Mouse (Mus musculus): ENCODE results near the gene Fat3.

The Fat3 gene

DNA sequence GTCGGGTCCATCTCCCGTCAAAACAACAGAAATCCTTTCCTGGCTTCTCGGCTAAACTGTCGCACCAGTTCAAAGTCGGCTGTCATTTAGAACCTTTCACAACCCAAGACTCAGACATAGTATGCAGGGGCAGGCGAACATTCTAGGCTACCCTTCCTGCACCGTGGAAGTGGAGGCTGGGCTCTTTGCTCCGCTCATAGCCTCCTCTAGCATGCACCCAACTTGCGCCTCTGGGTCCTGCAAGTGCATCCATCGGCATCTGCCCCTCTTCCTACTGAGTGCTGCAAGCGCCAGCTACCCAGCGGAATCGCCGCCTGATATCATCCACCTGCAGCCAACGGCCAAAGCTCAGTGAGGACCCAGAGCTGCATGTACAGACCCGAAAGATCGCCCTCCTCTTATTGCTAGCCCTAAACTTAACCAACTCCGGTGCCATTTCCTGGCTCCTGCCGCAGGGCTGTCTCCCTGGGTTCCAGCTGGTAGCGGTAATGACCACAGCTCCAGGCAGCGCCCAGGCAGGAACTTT is at the start of gene Fat3:
Gene Fat3 (minus strand): TSS at position 100 of the 526 bp plus-strand sequence.
- in situ Hi-C loops (cut with MboI; ENCODE audit: low sequenced_read_pairs), result no loop called here

DNA sequence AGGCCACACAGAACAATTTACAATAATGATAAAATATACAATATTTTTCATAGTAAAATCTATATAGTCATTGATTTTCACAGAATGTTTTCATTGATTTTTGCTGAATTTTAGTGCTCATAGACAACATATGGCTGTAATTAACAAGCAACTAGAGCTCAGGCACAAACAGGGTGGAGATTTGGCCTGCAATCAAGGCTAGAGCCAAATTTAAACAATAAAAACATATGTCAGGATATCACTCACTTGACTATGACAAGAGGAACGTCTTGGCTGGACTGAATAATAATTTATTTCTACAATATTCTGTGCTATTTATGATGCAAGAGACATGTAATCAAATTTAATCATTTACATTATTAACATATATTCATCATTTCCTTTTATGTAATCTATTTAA is 31.8 kb upstream of the Fat3 start:
- in situ Hi-C loops (cut with MboI; ENCODE audit: low sequenced_read_pairs), result no loop called here

DNA sequence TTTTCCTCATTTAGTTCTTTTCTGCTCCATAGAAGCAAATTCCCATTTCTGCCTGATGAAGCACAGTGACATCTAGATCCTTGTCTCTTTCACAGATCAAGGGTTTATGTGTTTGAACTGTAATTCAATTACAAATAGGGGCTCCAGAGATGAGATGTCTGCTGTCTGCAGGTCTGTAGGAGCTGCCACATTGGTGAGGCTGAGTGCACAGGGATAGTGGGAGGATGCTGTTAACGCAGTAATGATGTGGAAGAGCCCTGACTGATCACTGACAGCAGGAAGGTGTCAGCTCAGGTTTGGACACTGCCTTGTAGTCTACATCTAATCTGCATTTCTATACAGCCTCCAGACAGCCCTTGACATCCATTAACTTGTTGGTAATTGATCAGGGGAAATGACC is 16.5 kb upstream of the Fat3 start:
- in situ Hi-C loops (cut with MboI; ENCODE audit: low sequenced_read_pairs), result no loop called here

DNA sequence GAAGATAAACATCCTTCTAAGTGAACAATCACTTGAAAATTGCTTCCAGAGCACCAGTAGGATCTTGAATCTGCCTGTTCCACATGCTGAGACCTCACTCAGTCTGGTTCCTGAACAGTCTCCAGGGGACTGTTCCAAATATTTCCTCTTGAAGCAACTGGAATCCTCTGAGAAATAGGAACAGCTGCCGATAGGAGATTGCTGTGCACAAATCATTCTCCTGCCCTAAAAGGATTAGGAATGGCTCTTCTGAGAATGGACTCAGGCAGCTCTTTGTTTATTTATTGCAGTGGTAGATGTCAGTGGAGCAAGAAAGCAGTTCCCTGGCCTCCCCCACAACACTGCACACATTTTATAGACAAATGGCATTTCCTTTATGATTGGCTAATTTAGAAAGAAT is 10.9 kb upstream of the Fat3 start:
- in situ Hi-C loops (cut with MboI; ENCODE audit: low sequenced_read_pairs), result no loop called here

DNA sequence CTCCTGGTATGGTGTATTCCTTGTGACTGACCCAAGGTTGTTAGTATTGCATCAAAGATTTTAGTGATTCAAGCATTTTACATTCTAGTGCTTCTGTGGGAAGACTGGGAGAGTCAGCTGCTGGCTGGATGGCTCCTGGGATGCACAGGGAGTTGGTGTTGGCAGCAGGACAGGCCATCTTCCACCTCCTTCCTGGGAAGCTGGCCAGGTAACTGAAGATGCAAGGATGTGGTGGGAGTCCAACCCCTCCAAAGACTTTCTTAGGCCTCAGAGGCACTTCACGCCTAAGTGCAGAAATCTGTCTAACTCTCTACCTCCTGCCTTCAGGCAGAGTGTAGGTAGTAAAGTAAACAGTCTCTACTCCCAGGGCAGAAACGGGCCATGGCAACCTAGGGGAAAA is 2.7 kb upstream of the Fat3 start:
- in situ Hi-C loops (cut with MboI; ENCODE audit: low sequenced_read_pairs), result no loop called here

DNA sequence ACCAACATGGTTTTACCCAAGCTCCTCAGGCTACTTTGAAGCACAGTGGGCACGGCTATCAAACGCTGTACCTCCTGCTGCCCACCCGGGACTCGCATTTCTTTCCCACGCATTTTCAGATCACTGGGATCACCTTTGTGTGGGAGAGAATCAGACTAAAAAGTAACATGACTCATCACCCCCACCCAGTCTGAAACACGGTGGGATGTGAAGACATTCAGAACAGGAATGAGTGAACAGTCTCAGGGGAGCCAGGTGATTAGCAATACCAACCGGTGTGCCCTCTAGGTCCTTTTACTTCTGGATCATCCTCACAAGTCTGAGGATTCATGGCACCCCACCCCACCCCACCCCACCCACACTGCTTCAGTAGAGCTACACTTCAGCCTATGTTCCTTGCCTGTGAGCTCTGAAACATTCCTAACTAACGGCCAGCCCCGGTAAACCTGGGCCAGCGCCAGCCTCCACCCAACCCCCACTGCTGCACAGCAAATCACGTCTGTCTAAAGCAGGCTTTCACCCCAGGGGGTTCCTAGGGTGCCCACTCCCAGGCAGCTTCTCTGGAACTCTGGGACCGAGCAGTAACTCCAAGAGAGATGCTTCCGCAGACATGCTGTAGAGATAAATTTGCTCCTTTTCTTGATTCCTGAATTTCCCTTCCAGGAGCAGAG is 1.7 kb upstream of the Fat3 start:
- in situ Hi-C loops (cut with MboI; ENCODE audit: low sequenced_read_pairs), result no loop called here

DNA sequence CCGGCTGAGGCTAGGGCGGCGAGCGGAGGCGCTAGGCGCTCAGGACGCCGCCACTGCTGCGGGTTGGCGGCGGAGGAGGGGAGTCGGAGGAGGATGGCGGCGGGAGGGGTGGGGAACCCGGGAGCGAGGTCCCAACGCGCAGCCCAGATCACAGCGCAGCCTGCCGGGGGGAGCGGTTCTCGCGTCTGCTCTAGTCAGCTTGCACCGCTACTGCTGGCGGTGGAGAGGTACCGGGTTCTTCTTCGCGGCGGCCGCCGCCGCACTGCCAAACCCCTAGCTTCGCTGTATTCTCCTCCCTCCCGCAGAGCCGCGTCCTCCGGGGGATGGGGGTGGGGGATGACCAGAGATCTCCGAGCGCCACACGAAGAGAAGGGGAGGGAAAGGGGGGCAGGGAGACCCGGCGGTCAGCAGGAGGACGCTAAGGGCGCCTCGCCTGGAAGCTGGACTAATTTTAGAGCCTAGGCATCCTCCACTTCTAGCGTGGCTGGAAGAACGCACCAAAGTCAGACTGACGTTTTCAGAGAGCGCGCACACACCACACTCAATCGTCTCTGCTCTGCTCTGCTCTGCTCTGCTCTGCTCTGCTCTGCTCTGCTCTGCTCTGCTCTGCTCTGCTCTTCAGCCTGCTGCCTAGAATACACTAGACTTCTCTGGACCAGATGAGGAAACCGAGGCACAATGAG is 1.0 kb upstream of the Fat3 start:
- in situ Hi-C loops (cut with MboI; ENCODE audit: low sequenced_read_pairs), result no loop called here

DNA sequence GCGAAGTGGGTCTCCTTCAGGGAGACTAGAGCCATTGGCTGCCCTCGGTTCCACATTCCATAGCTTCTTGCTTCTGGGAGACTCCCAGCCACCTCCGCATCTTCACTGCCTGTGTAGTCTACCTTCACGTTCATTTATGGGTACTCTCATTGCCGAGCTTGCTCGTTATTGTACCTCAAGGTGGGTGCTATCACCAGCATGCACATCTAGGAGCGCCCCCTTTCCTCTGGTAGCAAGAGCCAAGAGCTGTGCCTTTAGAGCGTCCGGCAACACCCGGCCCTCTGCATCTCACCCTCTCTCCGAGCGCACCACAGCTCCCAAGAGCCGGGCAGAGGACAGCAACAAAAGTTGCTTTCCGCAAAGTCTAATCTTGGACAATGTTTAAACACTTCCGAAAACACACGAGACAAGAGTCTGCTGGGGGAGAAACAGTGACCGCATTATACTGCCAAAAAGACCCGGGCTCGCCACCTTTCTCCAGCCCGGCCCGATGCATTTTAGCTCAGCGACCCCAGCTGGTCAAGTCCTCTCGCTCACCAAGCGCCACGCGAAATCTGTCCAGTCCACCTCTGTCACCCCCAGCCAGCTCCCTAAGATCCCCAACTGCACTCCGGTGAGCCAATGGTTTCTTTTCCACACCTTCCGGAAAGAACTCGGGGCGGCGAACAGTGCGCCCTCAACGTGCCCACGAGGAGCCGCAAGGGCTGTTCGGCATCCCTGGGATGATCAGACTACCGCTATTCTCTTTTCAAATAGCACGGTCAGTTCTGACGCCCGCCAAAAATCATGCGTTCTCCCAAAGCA is 501 bp downstream of the Fat3 start:
- in situ Hi-C loops (cut with MboI; ENCODE audit: low sequenced_read_pairs), result no loop called here

DNA sequence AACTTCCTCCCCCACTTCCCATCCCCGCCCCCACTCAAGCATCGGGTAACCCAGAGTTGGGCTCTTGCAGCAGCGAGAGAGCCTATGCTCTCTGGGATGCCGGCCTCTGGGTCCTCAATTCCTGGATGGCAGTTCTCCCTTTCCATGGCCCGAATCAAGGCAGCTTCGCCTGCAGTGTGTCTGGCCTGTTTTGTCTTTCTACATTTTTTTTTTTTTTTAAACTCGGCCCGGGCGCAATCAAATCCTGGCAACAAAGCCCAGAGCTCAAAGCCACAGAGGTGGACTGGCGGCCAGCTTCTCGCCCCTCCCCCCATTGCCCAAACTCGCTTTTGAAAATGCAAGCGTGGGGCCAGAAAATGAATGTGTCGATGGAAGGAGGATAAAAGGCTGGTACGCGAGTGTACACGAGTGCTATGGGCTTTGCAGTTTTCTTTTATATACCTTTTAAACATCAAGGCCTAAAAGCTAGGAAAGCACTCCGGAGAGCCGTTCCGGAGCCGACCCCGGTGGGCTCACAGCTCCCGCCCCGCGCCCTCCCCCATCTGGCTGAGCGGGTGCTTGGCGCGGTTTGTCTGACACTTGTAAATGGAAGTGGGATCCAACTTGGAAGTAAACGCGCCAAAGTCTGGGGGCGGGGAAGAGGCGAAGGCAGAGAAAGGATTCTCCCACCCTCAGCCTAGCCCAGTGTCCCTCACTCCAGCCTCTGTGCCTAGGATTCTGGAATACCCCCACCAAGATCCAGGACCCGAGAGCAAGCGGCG is 1.3 kb downstream of the Fat3 start:
- in situ Hi-C loops (cut with MboI; ENCODE audit: low sequenced_read_pairs), result no loop called here

DNA sequence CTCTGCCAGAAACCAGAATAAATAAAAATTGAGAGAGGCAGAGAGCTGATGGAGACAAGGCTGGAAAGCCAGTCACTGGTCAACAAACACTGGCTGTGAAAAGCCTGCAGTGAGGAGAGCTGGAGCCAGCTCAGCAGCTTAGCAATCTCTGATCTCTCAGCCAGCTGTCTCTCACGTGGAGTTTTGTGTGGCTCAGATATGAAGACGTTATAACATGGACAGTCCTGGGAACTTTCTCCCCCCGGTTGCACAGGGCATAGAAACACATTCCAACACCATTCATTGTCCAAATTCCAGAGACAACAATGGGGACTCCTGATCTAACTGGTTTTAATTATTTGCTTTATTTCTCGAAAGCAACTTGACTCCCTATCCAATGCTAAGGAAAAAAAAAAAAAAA is 2.2 kb downstream of the Fat3 start:
- in situ Hi-C loops (cut with MboI; ENCODE audit: low sequenced_read_pairs), result no loop called here

DNA sequence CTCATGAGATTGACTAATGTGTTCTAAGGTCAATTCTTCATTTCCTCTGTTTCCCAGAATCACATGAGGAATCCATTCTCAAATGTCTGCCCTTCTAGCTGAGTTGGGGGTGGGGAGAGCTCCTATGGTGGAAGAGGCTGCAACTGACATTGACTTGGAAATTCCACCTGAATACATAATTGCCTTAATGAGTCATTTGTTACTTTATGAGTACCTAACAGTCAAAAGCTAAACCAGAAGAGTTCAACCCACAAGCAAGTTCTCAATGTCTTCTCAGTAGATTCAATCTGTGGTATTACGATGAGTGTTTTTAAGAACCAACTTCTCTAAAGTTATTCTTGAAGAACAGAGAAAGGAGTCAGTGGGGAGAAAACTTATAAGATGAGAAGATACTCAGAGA is 3.7 kb downstream of the Fat3 start:
- in situ Hi-C loops (cut with MboI; ENCODE audit: low sequenced_read_pairs), result no loop called here

DNA sequence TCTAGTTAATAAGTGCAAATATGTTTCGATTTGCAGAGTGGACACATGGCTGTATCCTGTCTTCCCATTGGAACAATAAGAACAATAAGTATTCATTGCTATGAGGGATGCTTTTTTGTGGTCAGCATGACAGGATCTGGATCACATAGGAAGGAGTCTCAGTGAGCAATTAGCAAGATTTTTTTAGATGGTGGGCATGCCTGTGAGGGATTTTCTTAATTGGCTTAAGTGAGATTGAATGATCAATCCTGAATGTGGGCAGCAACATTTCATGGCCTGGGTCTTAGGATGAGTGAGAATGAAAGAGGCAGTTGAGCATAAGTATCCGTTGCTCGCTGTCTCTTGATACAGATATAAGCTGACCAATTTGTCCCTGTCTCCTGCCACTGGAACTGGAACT is 4.8 kb downstream of the Fat3 start:
- in situ Hi-C loops (cut with MboI; ENCODE audit: low sequenced_read_pairs), result no loop called here

DNA sequence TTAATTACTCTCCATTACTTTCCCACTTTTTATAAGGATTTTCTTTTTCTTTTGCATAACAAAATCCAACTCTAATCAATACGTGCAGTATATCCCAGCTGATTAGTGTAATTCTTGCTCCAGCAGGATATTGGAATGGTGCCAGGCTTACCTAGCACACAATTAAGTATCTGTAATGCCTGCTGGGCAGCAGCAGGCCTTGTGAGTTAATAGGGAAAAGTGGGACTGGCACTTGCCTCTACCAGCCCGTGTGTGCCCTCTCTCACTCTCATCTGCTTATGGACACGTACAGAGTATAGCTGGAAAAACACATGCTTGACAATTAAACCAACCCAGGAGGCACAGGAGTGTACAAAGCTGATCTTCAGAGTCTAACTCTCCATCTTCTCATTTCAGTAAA is 11.4 kb downstream of the Fat3 start:
- in situ Hi-C loops (cut with MboI; ENCODE audit: low sequenced_read_pairs), result no loop called here

DNA sequence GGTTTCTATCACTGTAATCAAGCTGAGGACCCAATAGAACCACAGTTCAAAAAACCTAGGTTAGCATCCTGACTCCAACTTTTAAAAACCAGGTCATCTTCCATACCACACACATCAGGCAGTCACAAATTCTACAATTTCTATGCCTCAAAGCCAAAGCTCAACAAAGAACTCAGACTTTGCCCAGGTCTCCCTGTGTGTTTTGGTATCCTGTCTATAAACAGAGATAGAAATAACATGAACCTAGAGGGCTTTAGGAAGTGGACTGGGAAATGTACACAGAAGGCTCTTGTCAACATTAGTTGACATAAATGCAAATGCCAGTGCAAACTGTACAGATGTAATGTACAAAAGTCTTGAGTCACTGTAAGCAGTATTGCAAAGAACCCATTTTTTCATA is 13.5 kb downstream of the Fat3 start:
- in situ Hi-C loops (cut with MboI; ENCODE audit: low sequenced_read_pairs), result no loop called here

DNA sequence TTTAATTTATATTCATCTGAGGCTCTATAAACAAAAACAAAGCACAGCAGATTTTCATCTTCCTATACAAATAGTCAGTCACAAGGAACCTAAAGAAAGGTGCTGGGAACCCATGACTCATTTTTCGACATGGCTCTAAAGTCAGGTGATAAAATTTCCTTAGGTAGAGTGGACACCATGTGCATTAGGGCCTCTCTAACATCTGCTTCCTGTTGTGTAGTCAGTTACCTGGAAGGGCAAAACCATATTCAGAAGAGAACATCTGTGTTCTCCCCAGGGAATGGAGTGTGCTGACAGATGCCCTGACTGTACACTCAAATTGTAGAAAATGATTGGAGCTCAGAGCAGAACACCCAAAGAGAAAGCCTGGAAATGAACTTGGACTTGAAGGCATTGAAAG is 14.9 kb downstream of the Fat3 start:
- in situ Hi-C loops (cut with MboI; ENCODE audit: low sequenced_read_pairs), result no loop called here

DNA sequence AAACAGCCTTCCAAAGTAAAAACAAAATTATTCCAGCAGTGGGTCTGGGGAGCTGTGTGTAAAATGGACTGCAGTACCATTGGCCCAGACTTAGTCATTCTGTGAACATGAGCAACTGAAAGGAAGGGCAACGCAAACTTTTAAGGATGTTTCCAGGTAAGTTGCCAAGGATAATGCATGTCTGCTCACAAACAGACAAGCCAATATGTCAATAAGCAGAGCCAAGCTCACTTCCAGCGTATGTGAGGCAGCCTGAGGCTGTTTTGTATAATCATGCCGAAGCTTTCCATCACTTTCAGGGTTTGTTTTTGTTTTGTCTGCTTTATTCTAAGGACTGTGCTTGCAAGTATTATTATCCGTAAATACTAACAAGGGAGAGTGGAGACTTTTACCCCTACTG is 15.9 kb downstream of the Fat3 start:
- in situ Hi-C loops (cut with MboI; ENCODE audit: low sequenced_read_pairs), result no loop called here

DNA sequence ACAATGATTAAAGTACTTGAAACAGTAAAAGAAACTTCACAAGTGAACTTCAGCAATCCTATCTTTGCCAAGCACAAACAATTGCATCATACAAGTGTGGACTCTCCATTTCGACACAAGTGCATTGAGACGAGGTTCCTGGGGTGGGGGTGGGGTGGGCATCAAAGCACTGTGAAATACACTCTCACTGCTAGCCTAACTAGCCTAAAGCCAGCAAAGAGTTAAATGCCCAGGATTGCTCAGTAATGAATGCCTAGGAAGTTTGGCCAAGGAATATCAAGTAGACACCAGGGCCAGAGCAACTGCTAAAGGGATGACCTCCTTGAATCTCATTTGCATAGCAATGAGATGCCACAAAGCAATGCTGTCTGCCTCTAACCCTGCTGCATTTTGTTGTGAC is 16.3 kb downstream of the Fat3 start:
- in situ Hi-C loops (cut with MboI; ENCODE audit: low sequenced_read_pairs), result no loop called here

DNA sequence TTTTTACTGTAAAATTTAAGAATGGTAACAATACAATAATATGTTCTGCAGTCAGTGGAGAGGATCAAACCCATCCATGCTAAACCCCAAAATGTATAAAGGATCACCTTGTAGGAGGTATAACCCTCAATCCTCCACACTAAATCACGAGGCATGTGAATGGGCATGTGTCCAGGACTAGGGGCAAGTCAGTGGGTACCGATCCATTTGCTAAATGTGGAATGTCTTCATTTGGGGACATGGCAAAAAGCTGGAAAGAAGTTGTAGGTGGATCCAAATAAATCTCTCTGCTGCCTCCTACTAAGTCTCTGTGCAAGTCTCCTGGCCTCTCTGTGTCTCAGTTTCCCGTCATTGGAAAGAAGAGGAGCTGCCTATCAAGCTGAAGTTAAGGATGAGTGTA is 39.6 kb downstream of the Fat3 start:
- in situ Hi-C loops (cut with MboI; ENCODE audit: low sequenced_read_pairs), result no loop called here

DNA sequence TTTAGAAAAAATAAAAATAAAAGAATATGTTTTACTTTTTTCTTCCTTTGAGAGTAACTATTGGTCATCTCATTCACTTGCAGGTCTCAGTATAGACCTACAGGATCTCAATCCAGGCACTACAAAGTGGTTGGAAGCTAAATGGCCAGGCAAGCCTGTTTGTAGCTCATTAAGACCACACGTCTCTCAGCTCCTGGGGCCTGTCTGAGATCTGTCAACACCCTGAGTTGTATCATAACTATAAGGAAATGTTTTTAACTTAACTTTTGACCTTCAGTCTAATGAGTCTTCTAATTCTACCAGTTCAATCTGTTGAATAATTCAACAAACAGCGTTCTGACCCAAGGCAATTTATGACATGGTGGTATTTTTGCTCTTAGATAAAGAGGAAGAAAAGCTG is 40.5 kb downstream of the Fat3 start:
- in situ Hi-C loops (cut with MboI; ENCODE audit: low sequenced_read_pairs), result no loop called here

DNA sequence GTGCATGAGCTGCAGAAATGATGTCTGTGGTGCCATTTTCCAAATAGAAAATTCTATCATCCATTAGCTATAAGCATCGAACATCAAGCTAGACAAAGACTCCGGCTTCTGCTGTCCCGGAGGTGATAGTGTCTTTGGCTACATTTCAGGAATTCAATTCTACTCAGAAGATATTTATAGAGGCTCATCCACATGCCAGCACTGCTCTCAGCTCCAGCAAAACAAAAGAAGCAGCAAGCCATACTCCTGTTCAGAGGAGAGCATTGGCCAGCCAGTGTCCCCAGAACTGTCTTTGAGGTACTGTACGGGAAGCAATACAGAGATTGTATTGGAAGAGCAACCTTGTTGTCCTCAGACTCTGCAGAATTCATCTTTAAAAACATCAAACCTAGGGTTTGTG is 59.2 kb downstream of the Fat3 start:
- in situ Hi-C loops (cut with MboI; ENCODE audit: low sequenced_read_pairs), result no loop called here

DNA sequence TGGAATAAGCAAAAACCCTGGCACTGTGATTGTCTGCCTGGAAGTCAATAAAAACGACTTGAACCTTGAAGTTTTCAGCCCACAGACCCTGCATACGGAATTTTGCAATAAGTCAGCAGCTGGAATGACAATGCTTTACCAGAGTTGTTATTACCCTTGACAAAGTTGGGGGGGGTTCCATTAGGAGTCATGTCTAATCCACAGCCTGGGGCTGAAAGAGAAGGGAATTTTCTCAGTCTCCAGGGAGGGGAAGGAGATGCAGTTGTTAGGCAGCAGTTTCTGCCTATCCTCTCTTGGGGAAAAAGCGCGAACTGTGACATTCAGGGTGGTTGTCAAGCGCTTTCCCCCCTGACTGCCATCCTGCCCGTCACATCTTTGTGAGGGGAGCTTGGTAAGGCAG is 60.4 kb downstream of the Fat3 start:
- in situ Hi-C loops (cut with MboI; ENCODE audit: low sequenced_read_pairs), result no loop called here
